Mouse (Mus musculus): ENCODE results near the gene Rps18. TPM values are rescaled to one million over a fixed set of nuclear protein-coding genes. Genes with fewer than 3 reads are reported as not detected.

Rps18 gene
- polyA plus RNA-seq, 1 experiment = not detected

- Histone ChIP-seq H3K4me1 (ENCODE audit: control insufficient read depth, insufficient read depth, low read length) (peaks cover 12% of the 10 kb centered on the region), H3K27ac (ENCODE audit: insufficient read depth, low read depth, low read length) (peak overlapping the region; percentile 42), H3K4me3 (ENCODE audit: insufficient read depth, low read depth, low read length) (peak overlapping the region; percentile 77)
- TF ChIP-seq POLR2A (IDR thresholded peaks at IDR 0.05; ENCODE audit: insufficient read depth, low read depth, low read length) (no peak), CTCF (IDR thresholded peaks at IDR 0.05; ENCODE audit: insufficient read depth, low read depth, low read length) (no peak)
- WGBS = under 1% methylated on average over 45 of the region's 45 CpGs
These were observed 25.3 kb downstream of the Rps18 start for GRCm38 (mm10) chr17:33930280-33931158.

GRCm38 (mm10) chr17:33929371-33930279 is 26.2 kb downstream of the Rps18 start, which contains the start of gene Rgl2:
Rgl2 (plus strand) TSS chr17:33929543.
- peak within 1 kb of the TSS; percentile 73 for H3K27ac ChIP-seq (ENCODE audit: insufficient read depth, low read depth, low read length)
- TF ChIP-seq CTCF (IDR thresholded peaks at IDR 0.05; ENCODE audit: insufficient read depth, low read depth, low read length) (peak; percentile 56; the same call in 1 of the 2 replicates), POLR2A (IDR thresholded peaks at IDR 0.05; ENCODE audit: insufficient read depth, low read depth, low read length) (no peak; the same call in 1 of the 2 replicates)
- under 1% methylated on average over 80 of the region's 80 CpGs for WGBS
- H3K4me1 ChIP-seq (ENCODE audit: control insufficient read depth, insufficient read depth, low read length) = peaks cover 12% of the 10 kb centered on the region
- H3K4me3 ChIP-seq (ENCODE audit: insufficient read depth, low read depth, low read length) = peak within 1 kb of the TSS; percentile 77

GRCm38 (mm10) chr17:33928251-33928947 is 27.4 kb downstream of the Rps18 start:
- no peak overlapping the region for H3K27ac ChIP-seq (ENCODE audit: insufficient read depth, low read depth, low read length)
- WGBS = 55% methylated on average over 21 of the region's 21 CpGs
- TF ChIP-seq POLR2A (IDR thresholded peaks at IDR 0.05; ENCODE audit: insufficient read depth, low read depth, low read length) (no peak), CTCF (IDR thresholded peaks at IDR 0.05; ENCODE audit: insufficient read depth, low read depth, low read length) (no peak)
- H3K4me1 ChIP-seq (ENCODE audit: control insufficient read depth, insufficient read depth, low read length) = peaks cover 12% of the 10 kb centered on the region
- H3K4me3 ChIP-seq (ENCODE audit: insufficient read depth, low read depth, low read length) = peak overlapping the region; percentile 77; the same call in 1 of the 2 replicates

- H3K4me1 ChIP-seq (ENCODE audit: control insufficient read depth, insufficient read depth, low read length) = peaks cover 9% of the 10 kb centered on the region
- no peak for TF ChIP-seq POLR2A (IDR thresholded peaks at IDR 0.05; ENCODE audit: insufficient read depth, low read depth, low read length)
- TF ChIP-seq CTCF (IDR thresholded peaks at IDR 0.05; ENCODE audit: insufficient read depth, low read depth, low read length) = no peak
- 77% methylated on average over 17 of the region's 17 CpGs for WGBS
- H3K27ac ChIP-seq (ENCODE audit: insufficient read depth, low read depth, low read length) = no peak overlapping the region
- H3K4me3 ChIP-seq (ENCODE audit: insufficient read depth, low read depth, low read length) = no peak overlapping the region
These were observed 29.4 kb downstream of the Rps18 start for GRCm38 (mm10) chr17:33926207-33926932.

- H3K27ac ChIP-seq (ENCODE audit: insufficient read depth, low read depth, low read length) = no peak overlapping the region
- TF ChIP-seq CTCF (IDR thresholded peaks at IDR 0.05; ENCODE audit: insufficient read depth, low read depth, low read length) (no peak), POLR2A (IDR thresholded peaks at IDR 0.05; ENCODE audit: insufficient read depth, low read depth, low read length) (no peak)
- 83% methylated on average over 21 of the region's 21 CpGs for WGBS
These were observed 30.2 kb downstream of the Rps18 start for GRCm38 (mm10) chr17:33925406-33926116.

GRCm38 (mm10) chr17:33924577-33925283 is 31.1 kb downstream of the Rps18 start:
- Histone ChIP-seq H3K27ac (ENCODE audit: insufficient read depth, low read depth, low read length) (no peak overlapping the region), H3K4me1 (ENCODE audit: control insufficient read depth, insufficient read depth, low read length) (peaks cover 15% of the 10 kb centered on the region), H3K4me3 (ENCODE audit: insufficient read depth, low read depth, low read length) (no peak overlapping the region)
- TF ChIP-seq CTCF (IDR thresholded peaks at IDR 0.05; ENCODE audit: insufficient read depth, low read depth, low read length) (no peak), POLR2A (IDR thresholded peaks at IDR 0.05; ENCODE audit: insufficient read depth, low read depth, low read length) (no peak)
- WGBS = 83% methylated on average over 10 of the region's 10 CpGs

More at GRCm38 (mm10) chr17:33925406-33926116, 30.2 kb downstream of the Rps18 start:
- Histone ChIP-seq H3K4me1 (ENCODE audit: control insufficient read depth, insufficient read depth, low read length) (peaks cover 8% of the 10 kb centered on the region), H3K4me3 (ENCODE audit: insufficient read depth, low read depth, low read length) (no peak overlapping the region)

- TF ChIP-seq CTCF (IDR thresholded peaks at IDR 0.05; ENCODE audit: insufficient read depth, low read depth, low read length) = no peak
- no peak for TF ChIP-seq POLR2A (IDR thresholded peaks at IDR 0.05; ENCODE audit: insufficient read depth, low read depth, low read length)
- WGBS = 87% methylated on average over 7 of the region's 7 CpGs
- H3K4me1 ChIP-seq (ENCODE audit: control insufficient read depth, insufficient read depth, low read length) = peaks cover 30% of the 10 kb centered on the region
- no peak overlapping the region for H3K27ac ChIP-seq (ENCODE audit: insufficient read depth, low read depth, low read length)
- H3K4me3 ChIP-seq (ENCODE audit: insufficient read depth, low read depth, low read length) = no peak overlapping the region
These were observed 34.4 kb downstream of the Rps18 start for GRCm38 (mm10) chr17:33921361-33921760.
